Mouse (Mus musculus): ENCODE measurements around the gene Ulk4. TPM values are rescaled to one million over a fixed set of nuclear protein-coding genes. Genes with fewer than 3 reads are reported as not detected.

The Ulk4 gene
- polyA plus RNA-seq (2015; fragmentation: Nextera tagmentation; extraction: Ambion mirVana): 106 and 109 TPM in 2 replicates

DNA sequence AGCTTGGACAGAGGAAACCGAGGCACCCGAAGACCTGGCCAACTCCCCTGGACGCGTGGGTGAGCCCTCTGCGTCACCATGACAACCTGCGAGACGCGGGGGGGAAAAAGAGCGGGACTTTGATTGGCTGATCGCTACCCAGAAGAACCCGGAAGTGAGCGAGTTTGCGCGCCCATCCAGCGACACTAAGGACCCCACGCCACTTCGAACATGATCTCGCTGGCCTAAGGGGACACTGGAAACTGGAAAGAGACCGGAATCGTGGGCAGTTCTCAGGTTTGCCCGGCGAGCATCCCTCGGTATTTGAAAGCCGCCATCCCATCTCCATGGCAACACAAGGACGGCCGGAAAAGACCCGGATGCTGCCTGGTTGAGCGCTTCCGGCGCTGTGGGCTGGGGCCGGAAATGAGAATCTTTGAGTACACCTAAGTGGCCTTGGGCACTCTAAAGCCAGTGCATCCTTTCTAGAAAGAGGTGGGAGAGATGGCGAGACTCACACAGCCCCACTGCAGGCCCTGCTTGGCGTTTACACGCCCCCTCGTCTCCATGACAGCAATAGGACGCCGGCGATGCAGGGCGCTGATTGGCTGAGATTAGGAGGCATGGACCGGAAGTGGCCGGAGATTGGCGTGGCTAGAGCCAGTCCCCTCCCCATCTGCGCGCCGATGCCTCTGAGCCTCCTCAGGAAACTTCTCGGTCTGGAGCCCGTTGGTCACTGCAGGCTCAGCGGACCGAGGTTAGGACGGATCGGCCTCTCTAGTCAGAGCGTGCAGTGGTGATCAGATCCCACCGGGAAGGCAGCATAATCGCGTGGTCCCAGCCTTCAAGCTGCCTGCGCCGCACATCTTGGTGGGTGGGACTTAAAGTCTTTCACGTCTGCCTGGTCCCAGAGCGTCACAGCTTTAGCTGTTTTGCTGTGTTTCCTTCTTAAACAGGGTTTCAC, at the start of gene Ulk4:
TSS of gene Ulk4 (minus strand) at position 80 of the 943 bp plus-strand sequence.
- under 1% methylated on average over 59 of the region's 59 CpGs for WGBS
- H3K9me3 ChIP-seq: 0 out of 2 replicates have a peak, but pooled peaks cover under 1% of the 10 kb centered on the region
- no peaks in the 10 kb centered on the region for H3K27me3 ChIP-seq
- H3K9ac ChIP-seq: peak within 1 kb of the TSS; percentile 79
- peak within 1 kb of the TSS; percentile 65 for H3K4me3 ChIP-seq
- H3K36me3 ChIP-seq: 0 out of 2 replicates have a peak, but pooled peaks cover 3% of the 10 kb centered on the region
- H3K4me2 ChIP-seq: peak within 1 kb of the TSS; percentile 83
- peak; percentile 97 for ATAC-seq (ENCODE audit: low FRiP score)
- H3K27ac ChIP-seq: peak within 1 kb of the TSS; percentile 87
- H3K4me1 ChIP-seq (replicated peaks): peaks cover 16% of the 10 kb centered on the region

GRCm38 (mm10) chr9:121322034-121322433, 45.0 kb upstream of the Ulk4 start:
- no peak overlapping the region for H3K27ac ChIP-seq
- H3K4me2 ChIP-seq: no peak overlapping the region
- ATAC-seq (ENCODE audit: low FRiP score): no peak
- H3K4me3 ChIP-seq: no peak overlapping the region
- H3K27me3 ChIP-seq: no peaks in the 10 kb centered on the region
- H3K9ac ChIP-seq: no peak overlapping the region
- peaks cover 19% of the 10 kb centered on the region for H3K4me1 ChIP-seq (replicated peaks)
- H3K9me3 ChIP-seq: no peaks in the 10 kb centered on the region
- WGBS: 99% methylated on average over 14 of the region's 14 CpGs
- peaks cover 11% of the 10 kb centered on the region for H3K36me3 ChIP-seq

GRCm38 (mm10) chr9:121321118-121321517, 44.1 kb upstream of the Ulk4 start:
- Histone ChIP-seq H3K4me2 (no peak overlapping the region), H3K4me3 (no peak overlapping the region), H3K9me3 (no peaks in the 10 kb centered on the region), H3K36me3 (peaks cover 11% of the 10 kb centered on the region), H3K9ac (no peak overlapping the region), H3K4me1 (replicated peaks) (peaks cover 28% of the 10 kb centered on the region), H3K27ac (no peak overlapping the region), H3K27me3 (no peaks in the 10 kb centered on the region)
- ATAC-seq (ENCODE audit: low FRiP score): no peak
- WGBS: 84% methylated on average over 2 of the region's 2 CpGs

DNA sequence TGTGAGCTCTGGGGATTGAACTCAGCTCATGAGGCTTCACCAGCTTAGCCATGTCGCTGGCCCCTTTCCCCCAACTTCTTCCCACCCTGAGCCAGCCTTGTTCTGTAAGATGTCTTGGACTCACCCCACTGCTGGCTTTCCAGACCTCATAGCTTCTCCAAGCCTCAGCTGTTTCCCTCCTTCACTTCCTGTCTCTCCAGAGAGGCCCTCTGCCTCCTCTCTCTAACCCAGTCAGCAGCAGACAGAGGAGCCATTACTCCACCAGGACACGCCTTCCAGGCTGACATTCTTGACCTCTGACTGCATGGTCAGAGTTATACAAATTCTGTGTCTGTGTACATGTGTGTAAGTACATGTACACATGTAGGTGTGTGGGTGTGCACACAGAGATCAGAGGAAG, 43.4 kb upstream of the Ulk4 start:
- 81% methylated on average over 2 of the region's 2 CpGs for WGBS
- Histone ChIP-seq H3K4me2 (no peak overlapping the region), H3K27ac (peak overlapping the region; percentile 30; the same call in 1 of the 2 replicates), H3K27me3 (no peaks in the 10 kb centered on the region), H3K9me3 (no peaks in the 10 kb centered on the region), H3K4me3 (no peak overlapping the region), H3K36me3 (peaks cover 11% of the 10 kb centered on the region), H3K4me1 (replicated peaks) (peaks cover 35% of the 10 kb centered on the region), H3K9ac (no peak overlapping the region)
- ATAC-seq (ENCODE audit: low FRiP score): no peak

- 65% methylated on average over 10 of the region's 10 CpGs for WGBS
- H3K27me3 ChIP-seq: no peaks in the 10 kb centered on the region
- peaks cover 11% of the 10 kb centered on the region for H3K36me3 ChIP-seq
- no peaks in the 10 kb centered on the region for H3K9me3 ChIP-seq
- peak overlapping the region; percentile 60 for H3K27ac ChIP-seq
- no peak overlapping the region for H3K9ac ChIP-seq
- ATAC-seq (ENCODE audit: low FRiP score): peak; percentile 49; the same call in 1 of the 2 replicates
- H3K4me2 ChIP-seq: no peak overlapping the region
- peaks cover 45% of the 10 kb centered on the region for H3K4me1 ChIP-seq (replicated peaks)
- H3K4me3 ChIP-seq: no peak overlapping the region
These were observed 42.4 kb upstream of the Ulk4 start for GRCm38 (mm10) chr9:121319323-121319966.

DNA sequence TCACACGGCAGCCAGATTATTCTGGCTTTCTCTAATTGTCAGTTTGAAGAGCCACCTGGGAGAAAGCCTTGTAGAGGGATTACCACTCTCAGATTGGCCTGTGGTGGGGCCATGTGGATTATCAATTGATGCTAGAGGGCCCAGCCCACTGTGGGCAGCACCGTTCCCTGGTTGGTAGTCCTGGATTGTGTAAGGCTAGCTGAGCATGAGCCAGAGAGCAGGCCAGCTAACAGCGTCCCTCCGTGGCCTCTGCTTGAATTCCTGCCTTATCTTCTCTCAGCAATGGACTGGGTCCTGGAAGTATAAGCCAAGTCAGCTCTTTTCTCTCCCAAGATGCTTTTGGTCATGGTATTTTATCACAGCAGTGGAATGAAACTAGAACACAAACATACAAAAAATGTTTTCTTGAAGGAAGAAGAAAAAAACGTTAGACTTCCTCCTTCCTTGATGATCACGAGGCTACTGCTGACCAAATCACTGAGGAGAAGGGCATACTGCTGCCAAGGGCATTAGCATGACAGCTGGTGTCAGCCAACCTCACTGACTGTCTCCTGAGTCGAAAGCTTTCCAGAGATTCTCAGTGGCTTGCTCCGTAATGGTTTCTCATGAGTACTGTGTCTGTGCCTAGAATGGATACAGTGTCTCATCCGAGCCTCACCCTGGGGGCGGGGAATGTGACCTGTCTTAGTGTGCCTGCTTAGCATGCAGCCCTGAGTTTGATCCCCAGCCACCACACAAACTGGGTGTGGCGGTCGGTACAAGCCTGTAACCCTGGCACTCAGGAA, 39.8 kb upstream of the Ulk4 start:
- H3K4me1 ChIP-seq (replicated peaks): peaks cover 72% of the 10 kb centered on the region
- H3K27ac ChIP-seq: peak overlapping the region; percentile 65
- no peaks in the 10 kb centered on the region for H3K9me3 ChIP-seq
- H3K9ac ChIP-seq: no peak overlapping the region; the same call in 1 of the 2 replicates
- no peak overlapping the region for H3K4me3 ChIP-seq
- no peaks in the 10 kb centered on the region for H3K27me3 ChIP-seq
- ATAC-seq (ENCODE audit: low FRiP score): no peak
- peaks cover 8% of the 10 kb centered on the region for H3K36me3 ChIP-seq
- WGBS: 61% methylated on average over 12 of the region's 12 CpGs
- no peak overlapping the region for H3K4me2 ChIP-seq

DNA sequence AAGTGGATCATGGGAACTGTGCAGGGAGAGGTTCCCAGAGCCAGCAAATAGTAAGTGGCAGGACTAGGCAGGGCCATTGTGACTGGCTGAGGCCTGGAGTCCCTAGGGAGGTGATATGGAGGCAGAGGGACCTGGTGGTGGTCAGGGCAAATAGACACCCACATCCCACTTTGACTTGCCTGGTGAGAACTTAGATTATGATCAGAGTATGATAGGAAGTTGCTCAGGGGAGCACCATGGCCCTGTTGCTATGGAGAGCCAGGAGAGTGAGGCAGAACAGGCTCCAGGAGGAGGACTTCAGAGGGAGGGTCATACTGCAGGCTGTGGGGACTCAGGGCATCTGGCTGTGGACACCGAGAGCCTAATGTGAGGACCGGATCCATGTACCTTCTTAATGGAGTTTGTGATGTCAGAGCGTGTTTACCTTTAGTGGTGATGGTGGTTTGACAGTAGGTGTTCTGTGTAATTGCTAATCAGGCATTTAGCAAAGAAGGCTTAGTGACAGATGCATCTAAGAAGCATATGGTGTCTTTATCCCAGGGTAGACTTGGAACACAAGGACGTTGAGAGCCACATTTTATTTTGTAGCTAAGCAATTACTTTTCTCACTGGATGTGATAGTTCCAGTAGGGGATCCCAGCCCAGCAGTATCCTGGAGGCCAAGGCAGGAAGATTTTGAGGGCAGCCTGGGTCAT, 39.1 kb upstream of the Ulk4 start:
- 64% methylated on average over 4 of the region's 4 CpGs for WGBS
- Histone ChIP-seq H3K27me3 (no peaks in the 10 kb centered on the region), H3K9ac (no peak overlapping the region), H3K27ac (peak overlapping the region; percentile 65), H3K4me2 (no peak overlapping the region), H3K4me1 (replicated peaks) (peaks cover 73% of the 10 kb centered on the region), H3K9me3 (no peaks in the 10 kb centered on the region), H3K4me3 (no peak overlapping the region), H3K36me3 (peaks cover 5% of the 10 kb centered on the region; the same call in 1 of the 2 replicates)
- ATAC-seq (ENCODE audit: low FRiP score): no peak

DNA sequence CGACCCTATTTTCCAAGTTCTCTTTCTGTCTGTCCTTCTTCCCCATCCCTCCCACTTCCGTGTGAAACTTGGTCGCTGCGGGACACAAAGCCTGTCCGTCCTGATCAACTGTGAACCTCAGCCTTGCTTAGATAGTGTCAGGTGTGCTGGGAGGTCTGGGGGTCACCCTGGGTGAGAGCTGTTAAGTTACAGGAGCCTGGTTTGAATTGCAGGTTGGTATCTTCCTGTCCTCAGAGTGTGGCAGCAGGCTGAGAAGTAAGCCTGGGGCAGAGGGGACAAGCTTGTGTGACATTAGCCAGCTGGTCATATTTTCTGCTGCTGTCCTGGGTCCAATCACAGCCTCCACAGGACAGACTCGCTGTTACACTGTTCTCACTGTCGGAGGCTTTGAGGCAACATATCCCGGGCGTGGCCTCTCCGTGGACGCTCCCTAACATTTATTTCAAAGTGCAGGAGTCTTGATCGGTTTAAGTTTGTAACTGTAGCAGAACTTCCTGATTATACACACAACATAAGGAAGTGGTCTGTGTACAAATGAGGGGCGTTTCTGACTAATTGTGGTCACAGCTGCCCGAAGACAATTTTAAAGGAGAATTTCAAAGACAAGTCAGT, 37.6 kb upstream of the Ulk4 start:
- Histone ChIP-seq H3K27me3 (no peaks in the 10 kb centered on the region), H3K36me3 (peaks cover 5% of the 10 kb centered on the region; the same call in 1 of the 2 replicates), H3K4me1 (replicated peaks) (peaks cover 78% of the 10 kb centered on the region), H3K27ac (peak overlapping the region; percentile 84), H3K9ac (peak overlapping the region; percentile 60), H3K4me3 (peak overlapping the region; percentile 16), H3K9me3 (no peaks in the 10 kb centered on the region), H3K4me2 (peak overlapping the region; percentile 54)
- no peak for ATAC-seq (ENCODE audit: low FRiP score)
- 14% methylated on average over 14 of the region's 14 CpGs for WGBS

- Histone ChIP-seq H3K4me1 (replicated peaks) (peaks cover 80% of the 10 kb centered on the region), H3K9ac (peak overlapping the region; percentile 35; the same call in 1 of the 2 replicates)
- 1% methylated on average over 21 of the region's 21 CpGs for WGBS
These were observed 36.8 kb upstream of the Ulk4 start for GRCm38 (mm10) chr9:121313656-121314374.

DNA sequence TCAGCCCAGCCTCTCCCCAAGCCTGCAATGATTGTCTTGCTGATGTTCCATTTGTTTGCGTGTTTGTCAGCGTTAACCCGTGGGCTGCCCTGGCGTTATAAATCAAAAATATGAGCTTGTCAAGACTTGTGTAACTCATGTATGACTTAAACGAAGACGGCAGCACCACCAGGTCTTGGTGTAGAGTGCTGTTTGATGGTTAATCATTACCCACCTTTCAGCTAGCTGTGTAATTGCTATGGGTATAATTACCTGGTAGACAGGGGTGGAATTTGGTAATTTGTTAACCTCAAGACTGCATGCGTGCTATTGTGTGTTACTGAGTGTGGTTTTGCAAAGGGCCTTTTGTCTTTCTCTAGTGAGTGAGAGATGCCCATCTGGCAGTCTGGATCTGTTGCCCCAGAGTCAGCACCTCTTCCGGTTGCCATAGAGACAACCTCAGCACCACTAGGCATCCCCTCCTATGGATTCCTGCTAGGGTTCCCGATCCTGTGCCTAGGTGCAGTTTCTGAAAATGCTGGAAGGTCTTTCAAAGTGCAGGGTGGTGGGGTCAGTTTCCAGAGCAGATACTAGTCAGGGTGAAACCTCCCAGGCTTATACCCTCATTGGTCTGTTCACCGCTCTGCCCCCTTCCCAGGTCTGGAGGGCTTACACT, 35.4 kb upstream of the Ulk4 start:
- ATAC-seq (ENCODE audit: low FRiP score): no peak

More at GRCm38 (mm10) chr9:121313656-121314374, 36.8 kb upstream of the Ulk4 start:
- no peaks in the 10 kb centered on the region for H3K9me3 ChIP-seq
- H3K36me3 ChIP-seq: peaks cover 5% of the 10 kb centered on the region; the same call in 1 of the 2 replicates
- H3K27ac ChIP-seq: peak overlapping the region; percentile 84
- H3K4me3 ChIP-seq: peak overlapping the region; percentile 16
- ATAC-seq (ENCODE audit: low FRiP score): peak; percentile 70
- H3K27me3 ChIP-seq: no peaks in the 10 kb centered on the region
- H3K4me2 ChIP-seq: peak overlapping the region; percentile 54

More for the DNA sequence above, 35.4 kb upstream of the Ulk4 start:
- Histone ChIP-seq H3K4me1 (replicated peaks) (peaks cover 77% of the 10 kb centered on the region), H3K9me3 (no peaks in the 10 kb centered on the region), H3K27me3 (no peaks in the 10 kb centered on the region), H3K27ac (peak overlapping the region; percentile 84), H3K9ac (peak overlapping the region; percentile 35; the same call in 1 of the 2 replicates), H3K4me3 (no peak overlapping the region), H3K36me3 (no peaks in the 10 kb centered on the region), H3K4me2 (peak overlapping the region; percentile 54; the same call in 1 of the 2 replicates)
- 19% methylated on average over 10 of the region's 10 CpGs for WGBS

Measured in hindbrain, embryonic 13.5 days (tissue).